Mouse (Mus musculus) heart, postnatal 10 days (tissue): ENCODE data around the gene Zscan22. TPM values are rescaled to one million over a fixed set of nuclear protein-coding genes. Genes with fewer than 3 reads are reported as not detected.
"Not testable (repeated sequence)": the region's sequence is repeated elsewhere in the genome, so short reads cannot be mapped to it uniquely, and the experiment has no call there.

Experiments
- DNase-seq, 2 experiments: peaks; one replicate each; pipeline ENCODE4 v3.0.0; 2021
- intact Hi-C: fragments of 180-260 bp; cut with DNase I; formaldehyde crosslinking; loops from one replicate; pipeline ENCODE4 v1.15.1; 2025
- total RNA-seq, 2 experiments: library from RNA; stranded (reverse); gene quantifications; 2 replicates each; pipeline ENCODE4 v1.2.3; 2021

Zscan22 gene
- 1 to 10 TPM; 5.5 to 6.8 TPM for total RNA-seq

DNA sequence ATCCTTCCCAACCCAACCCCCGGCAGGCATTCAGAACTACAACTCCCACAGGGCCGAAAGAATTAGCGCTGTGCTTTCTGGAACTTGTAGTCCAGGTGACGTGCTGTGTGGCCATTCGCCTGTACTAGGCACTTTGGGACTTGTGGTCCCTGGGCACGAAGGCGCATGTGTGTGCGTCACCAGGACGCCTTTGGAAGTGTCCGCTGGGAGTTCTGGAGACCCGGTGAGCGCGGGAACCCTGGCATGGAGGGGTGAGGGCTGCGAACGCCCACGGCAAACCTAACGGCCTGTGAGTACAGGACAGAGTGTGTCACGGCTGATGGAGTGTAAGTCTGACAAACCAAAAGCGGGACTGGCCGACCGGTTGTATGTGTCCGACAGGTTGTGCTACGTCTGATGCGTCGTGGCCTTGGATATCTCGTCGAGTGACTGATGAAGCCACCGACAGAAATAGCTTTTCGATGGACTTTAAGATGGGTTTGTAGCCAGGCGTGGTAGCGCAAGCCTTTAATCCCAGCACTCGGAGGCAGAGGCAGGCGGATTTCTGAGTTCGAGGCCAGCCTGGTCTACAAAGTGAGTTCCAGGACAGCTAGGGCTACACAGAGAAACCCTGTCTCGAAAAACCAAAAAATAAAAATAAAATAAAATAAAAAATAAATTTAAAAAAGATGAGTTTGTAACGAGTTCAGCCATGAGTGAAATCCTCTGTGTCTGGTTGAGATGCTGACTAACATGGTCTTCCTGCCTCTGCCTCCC is at the start of gene Zscan22:
TSS of gene Zscan22 (plus strand) at position 161 of the 756 bp plus-strand sequence.
- intact Hi-C loops, result loop anchor here (2.0 to 10.0 kb wide), 2 partner anchors 15 to 423 kb away; partner anchors contain the start of gene Zfp606
- DNase-seq, result peak; percentile 96

DNA sequence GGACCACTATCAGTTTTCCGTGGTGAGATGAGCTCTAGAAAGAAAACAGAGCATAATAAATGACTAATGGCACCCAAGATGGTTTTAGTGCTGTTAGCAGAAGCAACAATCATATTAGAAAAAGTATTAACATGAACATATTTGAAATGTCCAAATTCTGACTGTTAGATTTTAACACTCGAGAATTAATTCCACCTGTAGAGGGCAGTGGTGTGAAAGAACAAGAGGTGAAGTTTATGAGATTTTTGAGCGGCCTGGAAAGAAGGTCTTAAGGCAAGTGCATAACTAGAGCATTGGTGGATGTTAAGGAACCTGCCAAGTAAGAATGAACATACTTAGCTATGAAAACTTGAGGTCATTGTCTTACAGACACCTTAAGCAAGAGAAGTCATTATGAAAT is 23.3 kb upstream of the Zscan22 start:
- peak; percentile 14 to 54 for DNase-seq
- intact Hi-C loops, result no loop called here

- intact Hi-C loops, result loop anchor here (2.0 to 10.0 kb wide), 3 partner anchors 45 to 395 kb away; partner anchors contain the start of genes Lig1, Zfp110, Zscan18 and Zswim9
- no peak for DNase-seq
Measured at GRCm38 (mm10) chr7:12880036-12880435, 17.6 kb upstream of the Zscan22 start.

DNA sequence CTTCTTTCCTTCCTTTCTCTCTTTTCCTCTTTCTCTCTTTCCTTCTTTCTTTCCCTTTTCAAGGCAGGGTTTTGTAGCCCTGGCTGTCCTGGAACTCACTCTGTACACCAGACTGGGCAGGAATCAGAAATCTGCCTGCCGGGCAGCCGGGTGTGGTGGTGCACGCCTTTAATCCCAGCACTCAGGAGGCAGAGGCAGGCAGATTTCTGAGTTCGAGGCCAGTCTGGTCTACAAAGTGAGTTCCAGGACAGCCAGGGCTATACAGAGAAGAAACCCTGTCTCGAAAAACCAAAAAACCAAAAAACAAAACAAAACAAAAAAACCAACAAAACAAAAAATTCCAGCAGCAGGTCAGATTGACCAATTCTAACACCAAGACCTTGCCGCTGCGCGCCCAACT is 17.1 kb upstream of the Zscan22 start:
- intact Hi-C loops, result loop anchor here (2.0 to 10.0 kb wide), 3 partner anchors 46 to 394 kb away; partner anchors contain the start of genes Lig1, Zfp110, Zscan18 and Zswim9
- not testable (repeated sequence) for DNase-seq

GRCm38 (mm10) chr7:12880911-12881660 is 16.5 kb upstream of the Zscan22 start, which contains the start of gene Zfp128:
Gene Zfp128, plus strand, starts transcription at chr7:12881177.
- DNase-seq, result peak; percentile 96 to 97
- intact Hi-C loops, result loop anchor here (2.0 to 10.0 kb wide), 3 partner anchors 46 to 394 kb away; partner anchors contain the start of genes Lig1, Zfp110, Zscan18 and Zswim9

GRCm38 (mm10) chr7:12886563-12887266 is 10.9 kb upstream of the Zscan22 start:
- intact Hi-C loops, result loop anchor here (10.0 kb wide), 1 partner anchor 388 kb away; the partner anchor contains the start of genes Lig1 and Zswim9
- no peak for DNase-seq

DNA sequence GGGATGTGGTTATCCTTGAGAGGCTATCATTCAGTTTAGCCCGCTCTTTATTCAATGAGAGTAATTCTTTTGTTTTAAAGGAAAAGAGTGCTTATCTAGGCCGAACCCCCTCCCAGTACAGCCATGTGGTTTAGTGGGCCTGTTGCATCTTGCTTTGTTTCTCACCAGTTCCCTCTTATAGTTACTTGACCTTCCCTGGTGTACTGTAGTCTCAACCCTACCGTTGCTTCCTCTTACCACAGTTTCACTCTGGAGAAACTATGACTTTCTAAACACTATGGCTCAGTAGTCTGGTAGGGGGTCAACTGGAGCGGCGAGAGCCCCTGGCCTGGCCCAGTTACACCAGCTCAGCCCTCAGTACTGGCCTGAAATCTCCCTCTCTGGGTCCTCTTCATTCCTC is 10.0 kb upstream of the Zscan22 start:
- DNase-seq, result no peak
- intact Hi-C loops, result loop anchor here (10.0 kb wide), 1 partner anchor 387 kb away; the partner anchor contains the start of genes Lig1 and Zswim9

DNA sequence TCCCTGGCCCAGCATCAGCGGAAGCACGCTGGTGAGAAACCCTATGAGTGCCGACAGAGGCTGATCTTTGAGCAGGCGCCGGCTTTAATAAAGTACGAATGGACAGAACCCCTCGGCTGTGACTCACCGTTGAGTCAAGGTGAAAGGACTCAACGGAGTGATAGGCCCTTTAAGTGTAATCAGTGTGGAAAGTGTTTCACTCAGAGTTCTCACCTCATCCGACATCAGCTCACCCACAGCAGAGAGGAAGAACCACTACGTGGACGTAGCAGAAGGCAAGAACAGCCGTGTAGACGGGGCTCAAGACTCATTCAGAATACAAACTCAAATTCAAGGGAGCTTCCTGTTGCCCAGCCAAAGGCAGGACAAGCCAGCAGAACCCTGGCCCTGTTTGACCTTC is 6.7 kb upstream of the Zscan22 start:
- no peak for DNase-seq
- intact Hi-C loops, result loop anchor here (10.0 kb wide), 1 partner anchor 416 kb away; the partner anchor contains the start of gene Zfp606

GRCm38 (mm10) chr7:12891334-12891733 is 6.3 kb upstream of the Zscan22 start:
- intact Hi-C loops, result loop anchor here (10.0 kb wide), 1 partner anchor 417 kb away; the partner anchor contains the start of gene Zfp606

GRCm38 (mm10) chr7:12901517-12901916 is 3.9 kb downstream of the Zscan22 start:
- no peak for DNase-seq
- intact Hi-C loops, result no loop called here

More at GRCm38 (mm10) chr7:12891334-12891733, 6.3 kb upstream of the Zscan22 start:
- DNase-seq, result no peak

- intact Hi-C loops, result no loop called here
- DNase-seq, result no peak
Measured at GRCm38 (mm10) chr7:12903623-12904022, 6.0 kb downstream of the Zscan22 start.

DNA sequence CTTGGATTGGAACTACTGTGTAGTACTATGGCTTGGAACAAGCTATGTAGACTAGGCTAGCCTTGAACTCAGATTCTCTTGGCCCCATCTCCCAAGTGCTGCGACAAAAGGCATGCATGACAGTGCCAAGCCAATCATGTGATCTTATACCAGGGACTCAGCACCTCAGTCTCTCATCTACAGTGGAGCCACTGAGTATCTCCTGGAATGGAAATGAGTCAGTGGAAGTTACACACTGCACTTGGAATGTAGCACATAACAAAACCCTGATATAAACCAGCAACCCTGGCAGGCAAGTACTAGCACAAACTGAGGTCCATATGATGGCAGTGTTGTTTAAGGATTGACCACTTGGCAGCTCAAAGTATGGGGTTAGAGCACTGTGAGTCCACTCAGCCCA is 7.5 kb downstream of the Zscan22 start:
- intact Hi-C loops, result no loop called here

GRCm38 (mm10) chr7:12909498-12909962 is 11.9 kb downstream of the Zscan22 start:
- DNase-seq, result peak; percentile 78 to 87
- intact Hi-C loops, result no loop called here

More for the DNA sequence above, 7.5 kb downstream of the Zscan22 start:
- DNase-seq, result no peak

DNA sequence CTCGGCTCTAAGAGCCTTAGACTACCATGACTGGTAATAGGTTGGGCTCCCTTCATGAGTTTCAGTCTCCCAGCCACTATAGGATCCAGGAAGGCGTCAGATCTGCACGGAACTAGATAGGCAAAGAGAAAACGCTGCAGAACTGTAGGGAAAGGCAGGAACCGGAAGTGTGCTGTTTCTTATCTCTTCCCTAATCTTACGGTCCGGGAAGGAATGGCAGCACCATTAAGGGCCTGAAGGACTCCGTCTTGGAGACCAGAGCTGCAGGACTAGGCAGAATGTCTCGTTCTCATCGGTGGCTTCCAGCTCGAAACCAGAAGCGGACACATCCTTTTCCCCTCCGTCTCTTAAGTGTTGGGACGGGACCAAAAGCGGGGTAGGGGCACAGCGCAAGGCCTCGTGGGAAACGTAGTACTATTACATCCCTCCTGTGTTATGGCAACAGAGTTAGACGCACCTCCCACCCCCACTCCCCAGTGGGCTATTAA is 12.6 kb downstream of the Zscan22 start:
- DNase-seq, result peak; percentile 69 to 77
- intact Hi-C loops, result loop anchor here (1.0 kb wide), 1 partner anchor 99 kb away; no protein-coding TSS in a partner anchor

DNA sequence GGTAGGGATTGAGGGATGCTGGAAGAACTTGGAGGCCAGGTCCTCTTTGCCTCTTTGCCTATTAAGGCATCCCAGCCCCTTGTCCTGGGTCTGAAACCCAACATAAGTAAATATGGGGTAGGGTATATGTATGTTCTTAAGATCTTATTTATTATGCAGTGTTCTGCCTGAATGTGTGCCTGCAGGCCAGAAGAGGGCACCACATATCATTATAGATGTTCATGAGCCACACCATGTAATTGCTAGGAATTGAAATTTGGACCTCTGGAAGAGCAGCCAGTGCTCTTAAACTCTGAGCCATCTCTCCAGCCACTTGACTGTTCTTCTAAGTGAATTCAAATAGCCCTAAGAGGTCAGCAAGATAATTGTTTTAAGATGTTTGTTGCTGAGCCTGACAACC is 15.9 kb downstream of the Zscan22 start:
- DNase-seq, result peak in 1 of 2 experiments; percentile 35
- intact Hi-C loops, result loop anchor here (1.0 kb wide), 1 partner anchor 133 kb away; no protein-coding TSS in a partner anchor

DNA sequence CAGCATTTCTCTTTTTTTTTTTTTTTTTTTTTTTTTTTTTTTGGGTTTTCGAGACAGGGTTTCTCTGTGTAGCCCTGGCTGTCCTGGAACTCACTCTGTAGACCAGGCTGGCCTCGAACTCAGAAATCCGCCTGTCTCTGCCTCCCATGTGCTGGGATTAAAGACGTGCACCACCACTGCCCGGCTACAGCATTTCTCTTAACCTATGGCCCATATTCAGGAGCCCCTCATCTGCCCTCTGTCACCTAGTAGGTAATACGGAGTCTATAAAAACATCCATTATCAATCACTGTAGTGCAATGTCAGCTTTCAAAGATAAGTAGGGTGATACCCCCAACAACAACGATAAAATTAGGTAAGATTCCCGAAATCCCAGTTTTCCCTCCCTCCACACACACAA is 22.9 kb downstream of the Zscan22 start:
- intact Hi-C loops, result loop anchor here (5.0 kb wide), 2 partner anchors 42 to 117 kb away; partner anchors contain the start of gene Ube2m
- not testable (repeated sequence) for DNase-seq

DNA sequence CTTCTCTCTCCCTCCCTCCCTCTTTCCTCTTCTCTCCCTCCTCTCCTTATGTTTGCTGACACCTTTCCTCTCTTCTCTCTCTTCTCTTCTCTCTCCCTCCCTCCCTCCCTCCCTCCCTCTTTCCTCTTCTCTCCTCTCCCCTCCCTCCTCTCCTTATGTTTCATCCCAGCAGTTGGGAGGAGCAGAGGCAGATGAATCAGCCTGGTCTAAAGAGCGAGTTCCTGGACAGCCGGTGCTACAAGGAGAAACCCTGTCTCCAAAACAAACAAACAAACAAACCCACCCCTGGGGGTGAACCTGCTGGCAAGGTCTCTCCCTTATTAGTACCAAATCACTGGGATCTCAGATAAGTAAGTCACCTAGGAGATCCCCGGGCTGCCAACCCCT is 23.7 kb downstream of the Zscan22 start:
- intact Hi-C loops, result loop anchor here (5.0 kb wide), 2 partner anchors 41 to 116 kb away; partner anchors contain the start of gene Ube2m
- no peak for DNase-seq

GRCm38 (mm10) chr7:12921705-12922465 is 24.3 kb downstream of the Zscan22 start, which contains the start of gene Rps5:
Gene Rps5, plus strand, starts transcription at chr7:12922290.
- peak; percentile 99 for DNase-seq
- intact Hi-C loops, result loop anchor here (2.0 to 5.0 kb wide), 3 partner anchors 27 to 115 kb away; partner anchors contain the start of gene Ube2m

DNA sequence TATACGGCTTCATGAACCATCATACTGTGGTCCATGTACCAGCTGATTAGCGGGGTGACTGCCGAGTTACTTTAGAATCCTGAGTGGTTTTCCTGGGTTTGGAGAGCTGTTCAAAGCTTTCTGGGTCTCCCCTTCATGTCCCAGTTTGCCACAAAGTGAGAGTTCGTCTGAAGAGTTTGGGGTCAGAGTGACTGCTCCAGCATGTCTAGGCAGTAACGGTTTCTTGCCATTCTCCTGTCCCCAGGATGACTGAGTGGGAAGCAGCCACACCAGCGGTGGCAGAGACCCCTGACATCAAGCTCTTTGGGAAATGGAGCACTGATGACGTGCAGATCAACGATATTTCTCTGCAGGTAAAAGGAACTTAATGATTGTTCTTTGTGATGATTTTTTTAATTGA is 25.1 kb downstream of the Zscan22 start:
- intact Hi-C loops, result loop anchor here (2.0 to 5.0 kb wide), 3 partner anchors 26 to 115 kb away; partner anchors contain the start of gene Ube2m
- DNase-seq, result no peak
